ENCODE assay signal across 8 mouse cellular contexts in the genomic region with DNA sequence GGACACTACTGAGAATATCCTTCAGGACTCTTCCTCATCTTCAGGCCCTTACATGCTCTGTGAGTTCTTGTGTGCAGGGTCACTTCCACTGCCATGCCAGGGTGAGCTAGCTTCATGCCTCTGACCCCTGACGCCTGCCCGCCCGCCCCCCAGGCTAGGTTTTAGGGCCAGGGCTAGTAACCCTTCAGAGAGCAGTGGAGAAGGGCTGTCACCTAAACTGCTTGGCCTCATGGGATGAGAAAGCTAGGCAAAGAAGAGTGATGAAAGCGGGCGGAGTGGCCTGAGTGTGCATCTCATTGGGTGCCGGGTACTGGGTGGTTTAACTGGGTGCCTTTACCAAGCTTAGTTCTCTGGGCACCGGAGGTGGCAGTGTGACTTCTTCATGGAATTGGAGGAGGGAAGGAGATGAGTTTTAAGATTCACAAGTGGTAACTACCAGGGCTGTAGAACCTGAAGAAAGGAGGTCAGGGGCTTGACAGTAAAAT. TPM values are rescaled to one million over a fixed set of nuclear protein-coding genes. Genes with fewer than 3 reads are reported as not detected.
DNase-seq lines count a peak whose midpoint lies in the region; ATAC-seq and TF ChIP-seq lines count a peak whose summit lies in the region.

No protein-coding gene starts in this region.

- peaks cover 43% of the 10 kb centered on the region for H3K36me3 ChIP-seq in heart, embryonic 13.5 days
- peaks cover 19% of the 10 kb centered on the region for H3K36me3 ChIP-seq in forebrain, embryonic 11.5 days (ENCODE audit: control insufficient read depth, insufficient read depth, low read length)
- H3K36me3 ChIP-seq in limb, embryonic 10.5 days: peaks cover 52% of the 10 kb centered on the region
- peaks cover 3% of the 10 kb centered on the region for H3K36me3 ChIP-seq in myocyte (ENCODE audit: control insufficient read depth, insufficient read depth)

- H3K79me2 ChIP-seq in myocyte (ENCODE audit: control insufficient read depth, insufficient read depth): peaks cover 12% of the 10 kb centered on the region

- ATAC-seq in heart, embryonic 13.5 days (ENCODE audit: extremely low read depth, insufficient number of reproducible peaks, low FRiP score, low TSS enrichment): no peak
- no peak for ATAC-seq in forebrain, embryonic 11.5 days (replicated peaks; ENCODE audit: low FRiP score)

- no peaks in the 10 kb centered on the region for H3K9me3 ChIP-seq in heart, embryonic 13.5 days
- H3K9me3 ChIP-seq in forebrain, embryonic 11.5 days (ENCODE audit: control insufficient read depth, low read length): no peaks in the 10 kb centered on the region
- no peaks in the 10 kb centered on the region for H3K9me3 ChIP-seq in limb, embryonic 10.5 days (replicated peaks)

- H3K4me3 ChIP-seq in heart, embryonic 13.5 days: peak overlapping the region; percentile 97
- peak overlapping the region; percentile 93 for H3K4me3 ChIP-seq in forebrain, embryonic 11.5 days (ENCODE audit: low read depth, low read length)
- H3K4me3 ChIP-seq in limb, embryonic 10.5 days: peak overlapping the region; percentile 100
- H3K4me3 ChIP-seq in myocyte: peak overlapping the region; percentile 39

- H3K4me1 ChIP-seq in heart, embryonic 13.5 days: peaks cover 53% of the 10 kb centered on the region
- peaks cover 21% of the 10 kb centered on the region for H3K4me1 ChIP-seq in forebrain, embryonic 11.5 days (replicated peaks; ENCODE audit: control insufficient read depth, insufficient read depth, low read length)
- H3K4me1 ChIP-seq in limb, embryonic 10.5 days: peaks cover 45% of the 10 kb centered on the region

- peak overlapping the region; percentile 85 for H3K4me2 ChIP-seq in heart, embryonic 13.5 days
- H3K4me2 ChIP-seq in forebrain, embryonic 11.5 days (ENCODE audit: low read depth, low read length, severe bottlenecking): peak overlapping the region; percentile 90
- H3K4me2 ChIP-seq in myocyte (ENCODE audit: low read depth): peak overlapping the region; percentile 76

- H3K9ac ChIP-seq in heart, embryonic 13.5 days: peak overlapping the region; percentile 97
- H3K9ac ChIP-seq in forebrain, embryonic 11.5 days (ENCODE audit: low read length): peak overlapping the region; percentile 90

- H3ac ChIP-seq in myocyte (ENCODE audit: control insufficient read depth, insufficient read length): no peak overlapping the region

- H3K27me3 ChIP-seq in heart, embryonic 13.5 days (replicated peaks): no peaks in the 10 kb centered on the region
- H3K27me3 ChIP-seq in forebrain, embryonic 11.5 days (ENCODE audit: control insufficient read depth, insufficient read depth, low read length): no peaks in the 10 kb centered on the region
- no peaks in the 10 kb centered on the region for H3K27me3 ChIP-seq in limb, embryonic 10.5 days (ENCODE audit: low read depth, poor library complexity, severe bottlenecking)
- H3K27me3 ChIP-seq in myocyte (ENCODE audit: control insufficient read depth, insufficient read depth, insufficient read length): no peaks in the 10 kb centered on the region

- H3K27ac ChIP-seq in heart, embryonic 13.5 days (replicated peaks): no peak overlapping the region
- no peak overlapping the region for H3K27ac ChIP-seq in forebrain, embryonic 11.5 days (ENCODE audit: low read depth, low read length)
- H3K27ac ChIP-seq in limb, embryonic 10.5 days: peak overlapping the region; percentile 98; the same call in 1 of the 2 replicates

- TF ChIP-seq POLR2A in myocyte (IDR thresholded peaks at IDR 0.05; ENCODE audit: insufficient read length, low read depth): no peak

- 77% methylated on average over 7 of the region's 7 CpGs for WGBS in heart, embryonic 13.5 days
- WGBS in forebrain, embryonic 11.5 days: 89% methylated on average over 7 of the region's 7 CpGs
- 84% methylated on average over 7 of the region's 7 CpGs for WGBS in limb, embryonic 10.5 days

- DNase-seq in heart, adult 18-20 months: no peak
- DNase-seq in forebrain, embryonic 11.5 days (ENCODE audit: low spot score): peak; percentile 50
- DNase-seq in limb, embryonic 10.5 days (ENCODE audit: low spot score): no peak
- no peak for DNase-seq in thymus, postnatal 14 days
- DNase-seq in adrenal gland, postnatal 36 days: no peak
- DNase-seq in embryo, embryonic 9.5 days (ENCODE audit: extremely low spot score): no peak

TF ChIP-seq in myocyte, 11 proteins besides CTCF, POLR2A, EP300 and RAD21:
- no peak for TF ChIP-seq MAX (IDR thresholded peaks at IDR 0.05; ENCODE audit: low read depth)
- no peak for TF ChIP-seq MYOG (IDR thresholded peaks at IDR 0.05; ENCODE audit: control insufficient read depth in 1 of 3, insufficient read depth in 1 of 3, insufficient read length in 2 of 3, low read depth in 2 of 3)
- no peak for TF ChIP-seq POLR2AphosphoS2 (IDR thresholded peaks at IDR 0.05; ENCODE audit: insufficient read length, low read depth)
- TF ChIP-seq REST (IDR thresholded peaks at IDR 0.05; ENCODE audit: insufficient read depth, insufficient read length): no peak
- no peak for TF ChIP-seq E2F4 (IDR thresholded peaks at IDR 0.05; ENCODE audit: insufficient read depth)
- no peak for TF ChIP-seq USF1 (IDR thresholded peaks at IDR 0.05; ENCODE audit: low read depth)
- TF ChIP-seq CEBPB (IDR thresholded peaks at IDR 0.05; ENCODE audit: insufficient read depth, poor library complexity, severe bottlenecking): no peak

RNA-seq across cellular contexts. Expression of a gene that starts 1.7 kb away (rescaled TPM):
- 300 and 318 TPM in 2 replicates for polyA plus RNA-seq in heart, embryonic 13.5 days (2015; fragmentation: Nextera tagmentation; extraction: Ambion mirVana)
- total RNA-seq in heart, adult 18-20 months (2021): 10 to 100 TPM; 19.2 TPM
- 565 and 637 TPM in 2 replicates for polyA plus RNA-seq in forebrain, embryonic 11.5 days (2014; fragmentation: Nextera tagmentation; extraction: Ambion mirVana)
- polyA plus RNA-seq in limb, embryonic 10.5 days (2016; fragmentation: Nextera tagmentation; extraction: Ambion mirVana): 638 and 656 TPM in 2 replicates
- polyA plus RNA-seq in myocyte (2012; fragmentation: generic; extraction: Trizol): 243 TPM
- 10 to 100 TPM; 24.0 to 29.3 TPM for total RNA-seq in adrenal gland, postnatal 36 days (2021)

RNA-seq across cellular contexts. Expression of a gene that starts 3.8 kb away (rescaled TPM):
- polyA plus RNA-seq in heart, embryonic 13.5 days (2015; fragmentation: Nextera tagmentation; extraction: Ambion mirVana): 78.4 and 81.9 TPM in 2 replicates
- total RNA-seq in heart, adult 18-20 months (2021): 10 to 100 TPM; 74.5 to 87.4 TPM
- polyA plus RNA-seq in forebrain, embryonic 11.5 days (2014; fragmentation: Nextera tagmentation; extraction: Ambion mirVana): 50.9 and 52.7 TPM in 2 replicates
- 54.2 and 65.3 TPM in 2 replicates for polyA plus RNA-seq in limb, embryonic 10.5 days (2016; fragmentation: Nextera tagmentation; extraction: Ambion mirVana)
- polyA plus RNA-seq in myocyte (2012; fragmentation: generic; extraction: Trizol): 91.4 TPM
- 10 to 100 TPM; 50.5 to 85.0 TPM for total RNA-seq in adrenal gland, postnatal 36 days (2021)

RNA-seq across cellular contexts. Expression of a gene that starts 35.9 kb away (rescaled TPM):
- 43.2 and 49.5 TPM in 2 replicates for polyA plus RNA-seq in heart, embryonic 13.5 days (2015; fragmentation: Nextera tagmentation; extraction: Ambion mirVana)
- 10 to 100 TPM; 63.2 to 64.1 TPM for total RNA-seq in heart, adult 18-20 months (2021)
- polyA plus RNA-seq in forebrain, embryonic 11.5 days (2014; fragmentation: Nextera tagmentation; extraction: Ambion mirVana): 21.8 and 27.1 TPM in 2 replicates
- 14.2 and 14.5 TPM in 2 replicates for polyA plus RNA-seq in limb, embryonic 10.5 days (2016; fragmentation: Nextera tagmentation; extraction: Ambion mirVana)
- 0.46 TPM for polyA plus RNA-seq in myocyte (2012; fragmentation: generic; extraction: Trizol)
- total RNA-seq in adrenal gland, postnatal 36 days (2021): 10 to 100 TPM; 61.7 to 88.5 TPM

Comparison
In these comparisons a context has a peak if more than half of its experiments do, and no peak if none do; other contexts are left out.
1. H3K4me3 ChIP-seq: peak in every context shown above with its lines; median percentile 100 in limb, embryonic 10.5 days; 97 in heart, embryonic 13.5 days; 93 in forebrain, embryonic 11.5 days; 39 in myocyte.
2. RNA of a gene that starts 35.9 kb away (polyA plus RNA-seq): 43.2 to 49.5 TPM in heart, embryonic 13.5 days, 21.8 to 27.1 TPM in forebrain, embryonic 11.5 days and 14.2 to 14.5 TPM in limb, embryonic 10.5 days; 0.46 TPM in myocyte (single experiment); every median in the first group is over 10 times any median in the second.
3. Peak in every context shown above with its lines, with median percentiles within 50 percentile points of each other: H3K4me2 ChIP-seq.